Mouse (Mus musculus) thymus, adult 2 months (tissue): ENCODE results near the gene 5430419D17Rik.

ENCODE experiments used
- CTCF ChIP-seq: fragments of 200-500 bp; IDR thresholded peaks from 2 replicates; pipeline ENCODE4 v1.5.1; 2012; ENCODE audit warnings: mild to moderate bottlenecking, control low read depth, low read length, moderate library complexity, borderline replicate concordance; ENCODE audit not compliant: control insufficient read depth, poor library complexity, insufficient read depth; ENCODE audit errors: extremely low read depth
- POLR2A ChIP-seq: fragments of 200-500 bp; IDR thresholded peaks from 2 replicates; pipeline ENCODE4 v1.6.1; 2012; ENCODE audit warnings: mild to moderate bottlenecking, low read length, control low read depth, moderate library complexity; ENCODE audit not compliant: control insufficient read depth, poor library complexity, insufficient read depth; ENCODE audit errors: extremely low read depth

GRCm38 (mm10) chr7:131329416-131329815, 155.2 kb downstream of the 5430419D17Rik start, which contains the start of gene Fam24b:
- TF ChIP-seq POLR2A (no peak), CTCF (no peak)
